Mouse (Mus musculus) cerebellum, adult 9-10 months (tissue): Measurements from ENCODE around the gene Sema4a.
A peak's percentile ranks its signal among the peaks of the same experiment; 100 is the strongest.

Experiments
- DNase-seq: peaks from one replicate; pipeline ENCODE4 v3.0.0; 2022

Gene Sema4a

GRCm38 (mm10) chr3:88460983-88461696 is at the start of gene Sema4a:
Gene Sema4a, minus strand, starts transcription at chr3:88461182.
- no peak for DNase-seq

- DNase-seq = peak; percentile 92
Observed at GRCm38 (mm10) chr3:88509692-88510420, 48.9 kb upstream of the Sema4a start, which contains the start of gene Lmna. Gene Lmna, minus strand, starts transcription at chr3:88509956.

- no peak for DNase-seq
Observed at GRCm38 (mm10) chr3:88509250-88509649, 48.3 kb upstream of the Sema4a start.

GRCm38 (mm10) chr3:88505765-88506164 is 44.8 kb upstream of the Sema4a start:
- no peak for DNase-seq

- no peak for DNase-seq
Observed at GRCm38 (mm10) chr3:88505081-88505480, 44.1 kb upstream of the Sema4a start.

- DNase-seq = no peak
Observed at GRCm38 (mm10) chr3:88503881-88504746, 43.1 kb upstream of the Sema4a start.

- no peak for DNase-seq
Observed at GRCm38 (mm10) chr3:88503505-88503863, 42.5 kb upstream of the Sema4a start.

- peak; percentile 95 for DNase-seq
Observed at GRCm38 (mm10) chr3:88502641-88503504, 41.9 kb upstream of the Sema4a start.

GRCm38 (mm10) chr3:88502031-88502571 is 41.1 kb upstream of the Sema4a start:
- DNase-seq = peak; percentile 69

- no peak for DNase-seq
Observed at GRCm38 (mm10) chr3:88501366-88502030, 40.5 kb upstream of the Sema4a start.

- DNase-seq = no peak
Observed at GRCm38 (mm10) chr3:88500655-88501365, 39.8 kb upstream of the Sema4a start.

- DNase-seq = no peak
Observed at GRCm38 (mm10) chr3:88500087-88500486, 39.1 kb upstream of the Sema4a start.

GRCm38 (mm10) chr3:88499580-88499979 is 38.6 kb upstream of the Sema4a start:
- DNase-seq = no peak

GRCm38 (mm10) chr3:88495741-88496415 is 34.9 kb upstream of the Sema4a start:
- DNase-seq = no peak

GRCm38 (mm10) chr3:88494836-88495628 is 34.0 kb upstream of the Sema4a start:
- no peak for DNase-seq

- no peak for DNase-seq
Observed at GRCm38 (mm10) chr3:88493706-88494582, 33.0 kb upstream of the Sema4a start.

GRCm38 (mm10) chr3:88487396-88487795 is 26.4 kb upstream of the Sema4a start:
- no peak for DNase-seq

GRCm38 (mm10) chr3:88486887-88487286 is 25.9 kb upstream of the Sema4a start:
- DNase-seq = no peak
